Mouse (Mus musculus): ENCODE data around the gene Vps37c.

Vps37c gene

GRCm38 (mm10) chr19:10742565-10742964, 54.0 kb downstream of the Vps37c start:
- DNase-seq, result no peak

- no peak for DNase-seq
These were observed 58.6 kb downstream of the Vps37c start for GRCm38 (mm10) chr19:10747182-10747581.

- DNase-seq, result peak; percentile 49
These were observed 59.2 kb downstream of the Vps37c start for GRCm38 (mm10) chr19:10747718-10748117.

GRCm38 (mm10) chr19:10748401-10749102, 60.0 kb downstream of the Vps37c start:
- DNase-seq, result no peak

GRCm38 (mm10) chr19:10749295-10749694, 60.8 kb downstream of the Vps37c start:
- DNase-seq, result no peak

GRCm38 (mm10) chr19:10750161-10750560, 61.6 kb downstream of the Vps37c start:
- no peak for DNase-seq

- no peak for DNase-seq
These were observed 63.1 kb downstream of the Vps37c start for GRCm38 (mm10) chr19:10751607-10752006.

GRCm38 (mm10) chr19:10752106-10752505, 63.6 kb downstream of the Vps37c start:
- DNase-seq, result no peak

GRCm38 (mm10) chr19:10752646-10753045, 64.1 kb downstream of the Vps37c start:
- DNase-seq, result no peak

- DNase-seq, result no peak
These were observed 68.6 kb downstream of the Vps37c start for GRCm38 (mm10) chr19:10757125-10757524.

GRCm38 (mm10) chr19:10757526-10757925, 69.0 kb downstream of the Vps37c start:
- no peak for DNase-seq

- no peak for DNase-seq
These were observed 70.2 kb downstream of the Vps37c start for GRCm38 (mm10) chr19:10758708-10759107.

- no peak for DNase-seq
These were observed 71.0 kb downstream of the Vps37c start for GRCm38 (mm10) chr19:10759525-10759924.

- no peak for DNase-seq
These were observed 71.7 kb downstream of the Vps37c start for GRCm38 (mm10) chr19:10759983-10760831.

- no peak for DNase-seq
These were observed 73.4 kb downstream of the Vps37c start for GRCm38 (mm10) chr19:10761794-10762415.

- no peak for DNase-seq
These were observed 73.9 kb downstream of the Vps37c start for GRCm38 (mm10) chr19:10762468-10762867.

GRCm38 (mm10) chr19:10763381-10764031, 75.0 kb downstream of the Vps37c start:
- DNase-seq, result no peak
